Mouse (Mus musculus) midbrain, embryonic 15.5 days (tissue): Measurements from ENCODE around the gene Tmem17. TPM values are rescaled to one million over a fixed set of nuclear protein-coding genes. Genes with fewer than 3 reads are reported as not detected.
A peak's percentile ranks its signal among the peaks of the same experiment; 100 is the strongest.

Source experiments
- ATAC-seq: fragments of 200-750 bp; cut with Nextera tagmentation; replicated peaks from 2 replicates; pipeline ENCODE4 v1.8.0; 2017; ENCODE audit warnings: moderate TSS enrichment
- H3K27ac ChIP-seq: fragments of 300-500 bp; sonication (generic); 2 replicates; pipeline ENCODE4 v1.5.1; 2015; ENCODE audit warnings: mild to moderate bottlenecking, inconsistent platforms
- H3K27me3 ChIP-seq: fragments of 300-500 bp; sonication (generic); replicated peaks from 2 replicates; pipeline ENCODE4 v1.6.1; 2015; ENCODE audit warnings: inconsistent platforms
- H3K36me3 ChIP-seq: fragments of 300-500 bp; sonication (generic); replicated peaks from 2 replicates; pipeline ENCODE4 v1.6.1; 2015; ENCODE audit warnings: inconsistent platforms
- H3K4me1 ChIP-seq: fragments of 300-500 bp; sonication (generic); 2 replicates; pipeline ENCODE4 v1.6.1; 2015; ENCODE audit warnings: inconsistent platforms
- H3K4me2 ChIP-seq: fragments of 300-500 bp; sonication (generic); 2 replicates; pipeline ENCODE4 v1.6.1; 2015; ENCODE audit warnings: inconsistent platforms, mild to moderate bottlenecking, moderate library complexity
- H3K4me3 ChIP-seq: fragments of 300-500 bp; sonication (generic); 2 replicates; pipeline ENCODE4 v1.5.1; 2015; ENCODE audit warnings: mild to moderate bottlenecking, inconsistent platforms
- H3K9ac ChIP-seq: fragments of 300-500 bp; sonication (generic); 2 replicates; pipeline ENCODE4 v1.6.1; 2015; ENCODE audit warnings: mild to moderate bottlenecking, inconsistent platforms
- H3K9me3 ChIP-seq: fragments of 300-500 bp; sonication (generic); 2 replicates; pipeline ENCODE4 v1.6.1; 2016; ENCODE audit warnings: inconsistent platforms
- WGBS: fragments of 180-500 bp; shearing (Covaris S2); methylation state at CpG from one replicate; pipeline ENCODE4 v1.1.7; 2015; ENCODE audit warnings: mixed read lengths; 5-methylcytosine and 5-hydroxymethylcytosine counted together
- polyA plus RNA-seq: library from polyadenylated mRNA; unstranded; fragments of >200 nt; fragmentation: Nextera tagmentation; extraction: Ambion mirVana; gene quantifications from 2 replicates; pipeline ENCODE4 v1.2.1, GENCODE M21; 2015

Tmem17 gene
- 24.3 and 24.7 TPM in 2 replicates for polyA plus RNA-seq

DNA sequence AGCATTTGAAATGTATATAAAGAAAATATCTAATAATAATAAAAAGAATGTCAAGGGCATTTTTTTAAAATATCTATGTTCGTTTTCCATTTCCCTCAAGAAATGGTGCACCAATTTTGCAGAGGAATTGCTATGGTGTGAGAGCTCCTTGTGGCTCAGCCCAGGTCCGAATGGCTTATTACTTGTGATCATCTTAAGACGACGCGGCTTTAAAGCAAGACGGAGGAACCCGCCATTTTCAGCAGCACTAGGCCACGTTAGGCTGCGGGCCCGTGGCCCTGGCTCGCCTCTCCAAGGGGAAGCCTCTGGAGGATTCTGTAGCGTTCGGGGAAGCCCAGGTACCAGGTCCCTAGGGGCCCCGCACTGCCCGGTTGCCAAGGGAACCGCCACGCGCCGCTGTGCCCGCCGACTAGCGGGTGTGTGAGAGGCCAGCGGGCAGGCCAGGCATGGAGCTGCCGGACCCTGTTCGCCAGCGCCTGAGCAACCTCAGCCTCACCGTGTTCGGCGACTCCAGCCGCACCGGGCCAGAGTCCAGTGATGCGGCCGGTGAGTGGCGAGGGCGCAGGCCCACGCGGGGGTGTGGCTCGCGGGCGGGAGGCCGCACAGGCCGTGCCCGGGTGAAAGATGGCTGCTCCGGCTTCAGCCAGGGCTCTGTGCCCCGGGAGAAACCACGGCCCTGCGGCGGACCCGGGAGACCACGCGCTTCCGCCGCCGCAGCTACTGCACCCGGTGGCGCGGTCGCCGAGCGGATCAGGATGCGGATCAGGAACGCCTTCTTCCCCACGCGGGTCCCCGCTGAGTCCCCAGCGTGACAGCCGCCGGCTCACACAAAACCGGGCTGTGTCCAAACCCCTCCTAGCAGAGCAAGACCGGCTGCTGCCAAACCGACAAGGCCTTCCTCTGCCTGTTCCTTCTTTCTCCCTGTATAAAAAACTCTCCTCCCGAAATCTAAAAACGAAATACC, at the start of gene Tmem17:
TSS of gene Tmem17 (plus strand) at position 51 of the 964 bp plus-strand sequence.
- Histone ChIP-seq H3K27me3 (no peaks in the 10 kb centered on the region), H3K27ac (peak within 1 kb of the TSS; percentile 99), H3K36me3 (no peaks in the 10 kb centered on the region), H3K4me1 (no peaks in the 10 kb centered on the region), H3K9me3 (no peaks in the 10 kb centered on the region), H3K4me2 (peak within 1 kb of the TSS; percentile 79), H3K4me3 (peak within 1 kb of the TSS; percentile 75), H3K9ac (peak within 1 kb of the TSS; percentile 93)
- ATAC-seq: peak; percentile 96
- under 1% methylated on average over 72 of the region's 73 CpGs for WGBS

DNA sequence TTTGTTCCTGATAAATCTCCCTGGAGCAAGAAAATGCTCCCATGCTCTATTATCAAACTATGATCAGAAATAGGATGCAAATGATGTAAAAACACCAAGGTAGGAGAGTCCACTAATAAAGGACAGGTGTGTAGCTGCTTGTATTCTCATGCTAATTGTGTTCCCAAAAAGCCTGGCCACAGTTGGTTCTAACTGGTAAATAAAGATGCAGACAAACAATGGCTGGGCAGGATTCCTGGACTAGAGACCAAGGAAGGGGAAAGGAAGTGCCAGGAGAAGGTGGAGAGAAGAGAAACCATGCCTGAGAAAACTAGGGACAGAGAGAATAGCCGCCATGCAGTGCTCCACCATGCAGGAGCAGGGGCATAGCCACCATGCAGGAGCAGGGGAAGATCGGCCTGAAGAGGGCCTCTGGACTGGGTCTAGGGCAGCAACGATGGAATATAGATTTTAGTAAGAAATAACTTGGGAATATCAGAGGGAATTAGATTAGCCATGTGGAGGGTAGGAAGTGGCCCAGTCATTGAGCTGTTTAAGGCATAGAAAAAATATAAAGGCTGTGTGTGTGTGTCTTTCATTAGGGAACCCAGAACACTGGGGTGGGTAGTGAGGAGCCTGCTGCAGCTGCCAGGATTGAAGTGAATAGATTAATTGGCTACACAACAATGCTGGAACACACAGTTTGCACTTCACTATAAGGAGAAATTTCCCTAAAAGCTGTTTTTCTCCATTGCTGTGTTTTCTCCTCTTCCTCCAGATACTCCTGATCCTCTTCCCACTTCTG, 31.9 kb upstream of the Tmem17 start:
- Histone ChIP-seq H3K4me3 (no peak overlapping the region), H3K9ac (no peak overlapping the region), H3K27me3 (no peaks in the 10 kb centered on the region), H3K36me3 (no peaks in the 10 kb centered on the region), H3K9me3 (no peaks in the 10 kb centered on the region), H3K4me1 (no peaks in the 10 kb centered on the region), H3K4me2 (no peak overlapping the region), H3K27ac (no peak overlapping the region)
- WGBS: 60% methylated on average over 3 of the region's 3 CpGs
- no peak for ATAC-seq

DNA sequence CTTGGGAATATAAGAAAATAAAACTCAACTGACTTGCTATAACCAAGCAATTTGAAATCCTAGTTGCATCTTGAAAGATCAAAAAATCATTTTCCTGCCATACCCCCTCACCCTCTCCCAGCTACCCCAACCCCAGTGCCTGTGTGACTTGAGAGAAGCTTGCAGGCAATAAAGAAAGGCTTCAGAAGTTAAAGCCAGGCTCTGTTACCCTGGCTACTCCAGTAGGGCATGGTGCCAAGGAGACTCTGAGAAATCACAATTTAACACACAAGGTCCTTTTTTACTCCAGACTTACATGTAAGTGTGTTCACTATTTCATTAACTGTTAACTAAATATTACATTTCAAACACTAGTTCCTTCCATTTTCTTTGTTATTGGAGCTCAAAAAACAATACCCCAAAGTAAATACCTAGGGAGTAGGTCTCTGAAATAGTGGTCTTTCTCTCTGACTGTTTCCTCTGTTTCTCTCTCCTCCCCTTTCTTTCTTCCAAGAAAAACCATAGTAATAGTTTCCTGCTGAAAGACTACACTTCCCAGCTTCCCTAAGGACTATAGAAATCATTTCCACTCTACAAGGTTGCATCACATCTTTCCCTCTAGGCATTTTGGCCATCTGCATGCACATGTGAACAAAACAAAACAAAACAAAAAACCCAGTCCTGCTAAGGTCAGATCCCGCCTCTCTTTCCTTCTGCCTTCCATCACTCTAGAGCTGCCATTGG, 30.1 kb upstream of the Tmem17 start:
- H3K27me3 ChIP-seq: no peaks in the 10 kb centered on the region
- no peak overlapping the region for H3K9ac ChIP-seq
- H3K4me2 ChIP-seq: no peak overlapping the region
- no peaks in the 10 kb centered on the region for H3K4me1 ChIP-seq
- H3K4me3 ChIP-seq: no peak overlapping the region
- H3K27ac ChIP-seq: no peak overlapping the region
- ATAC-seq: no peak
- H3K9me3 ChIP-seq: no peaks in the 10 kb centered on the region
- 91% methylated on average over 1 of the region's 1 CpGs for WGBS
- no peaks in the 10 kb centered on the region for H3K36me3 ChIP-seq

DNA sequence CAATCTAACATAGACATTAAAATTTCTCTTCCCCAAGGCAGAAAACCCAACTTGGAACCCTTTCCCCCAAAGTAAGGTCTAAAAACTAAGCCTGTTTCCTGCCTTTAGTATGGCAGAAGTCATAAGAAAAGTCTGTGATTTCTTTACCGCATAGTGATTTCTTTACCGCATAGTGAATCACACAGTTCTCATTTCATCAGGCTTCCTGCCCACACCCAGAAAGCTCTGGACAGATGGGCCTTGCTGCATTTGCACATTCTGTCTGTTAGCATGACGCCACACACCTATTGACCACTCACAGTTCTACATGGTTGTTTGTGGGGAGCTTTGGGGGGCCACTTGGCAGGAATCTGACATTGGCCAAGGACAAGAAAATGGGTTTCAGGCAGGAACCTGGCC, 29.5 kb upstream of the Tmem17 start:
- Histone ChIP-seq H3K27me3 (no peaks in the 10 kb centered on the region), H3K9ac (no peak overlapping the region), H3K36me3 (no peaks in the 10 kb centered on the region), H3K4me3 (no peak overlapping the region), H3K4me1 (no peaks in the 10 kb centered on the region), H3K27ac (no peak overlapping the region), H3K4me2 (no peak overlapping the region), H3K9me3 (no peaks in the 10 kb centered on the region)
- ATAC-seq: no peak
- WGBS: 90% methylated on average over 3 of the region's 3 CpGs

DNA sequence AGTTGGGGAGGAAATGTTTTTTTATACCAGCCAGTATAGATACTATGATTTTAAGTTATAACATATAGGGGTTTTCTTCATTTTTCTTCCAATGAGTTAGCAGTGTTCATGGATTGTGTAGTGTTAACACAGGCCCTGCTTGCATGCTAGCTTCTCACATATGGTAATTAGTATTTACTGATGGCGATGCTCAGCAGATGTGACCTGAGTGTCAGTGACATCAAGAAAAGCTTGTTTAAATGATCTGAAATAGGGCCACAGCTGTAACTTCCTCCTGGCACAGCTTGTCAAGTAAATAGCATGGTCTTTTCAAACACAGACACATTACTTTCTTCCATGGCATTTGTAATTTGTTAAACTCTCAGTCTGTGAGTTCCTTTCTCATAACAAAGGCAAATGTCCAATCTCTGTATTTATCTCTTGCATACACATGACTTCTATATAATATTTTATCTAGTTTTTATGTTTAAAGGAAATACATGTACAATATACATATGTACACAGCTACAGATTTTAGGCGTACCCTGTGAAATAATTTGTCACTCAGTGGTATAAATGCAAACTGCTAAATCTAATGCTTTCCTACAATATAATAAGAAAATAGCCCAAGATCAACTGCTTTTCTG, 18.1 kb upstream of the Tmem17 start:
- H3K36me3 ChIP-seq: no peaks in the 10 kb centered on the region
- H3K4me2 ChIP-seq: no peak overlapping the region
- no peak for ATAC-seq
- H3K4me3 ChIP-seq: no peak overlapping the region
- no peak overlapping the region for H3K27ac ChIP-seq
- WGBS: 64% methylated on average over 2 of the region's 2 CpGs
- H3K9ac ChIP-seq: no peak overlapping the region
- H3K9me3 ChIP-seq: no peaks in the 10 kb centered on the region
- no peaks in the 10 kb centered on the region for H3K27me3 ChIP-seq
- no peaks in the 10 kb centered on the region for H3K4me1 ChIP-seq

DNA sequence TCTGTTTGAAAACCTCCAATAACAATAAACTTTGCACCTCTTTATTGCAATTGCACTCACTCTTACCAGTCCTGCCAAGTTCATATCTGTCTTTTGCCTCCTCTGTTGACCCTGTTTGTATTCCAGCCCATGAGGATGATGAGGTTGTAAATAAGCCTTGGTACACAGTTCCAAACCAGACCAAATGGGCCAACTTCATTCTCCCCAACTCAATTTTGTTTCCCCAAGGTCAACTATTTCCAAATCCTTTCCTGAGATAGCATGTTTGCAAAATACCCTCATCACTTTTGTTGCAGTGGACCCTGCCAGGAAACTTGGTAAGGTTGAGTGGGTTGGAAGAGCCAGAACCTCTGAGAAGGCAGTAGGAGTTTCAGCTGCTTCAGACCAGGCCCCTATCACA, 16.9 kb upstream of the Tmem17 start:
- Histone ChIP-seq H3K27ac (no peak overlapping the region), H3K4me1 (peaks cover 4% of the 10 kb centered on the region; the same call in 1 of the 2 replicates), H3K4me2 (no peak overlapping the region), H3K9me3 (no peaks in the 10 kb centered on the region), H3K27me3 (no peaks in the 10 kb centered on the region), H3K36me3 (no peaks in the 10 kb centered on the region), H3K9ac (no peak overlapping the region), H3K4me3 (no peak overlapping the region)
- no peak for ATAC-seq

DNA sequence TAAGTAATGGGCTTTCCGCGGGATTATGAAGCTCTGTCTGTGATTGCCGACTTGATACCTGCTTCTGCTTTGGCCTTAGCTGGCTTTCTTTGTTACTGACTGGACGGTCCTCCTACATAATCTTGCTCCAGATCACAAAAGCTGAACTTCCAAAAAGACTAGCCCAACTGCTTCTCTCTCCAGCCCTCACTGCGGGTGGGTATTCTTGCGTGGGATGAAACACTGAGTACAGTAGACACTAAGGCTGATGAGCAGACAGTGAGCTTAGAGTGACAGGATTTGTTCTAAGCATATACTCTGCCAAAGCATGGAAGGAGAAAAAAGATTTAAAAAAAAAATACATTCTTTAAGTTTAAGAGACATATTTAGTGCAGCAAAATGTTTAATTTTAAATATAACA, 12.5 kb upstream of the Tmem17 start:
- H3K36me3 ChIP-seq: no peaks in the 10 kb centered on the region
- no peak overlapping the region for H3K9ac ChIP-seq
- no peak overlapping the region for H3K4me3 ChIP-seq
- 43% methylated on average over 6 of the region's 6 CpGs for WGBS
- 0 out of 2 replicates have a peak, but pooled peaks have one; percentile 6 for ATAC-seq
- H3K27me3 ChIP-seq: no peaks in the 10 kb centered on the region
- no peak overlapping the region for H3K27ac ChIP-seq
- no peak overlapping the region for H3K4me2 ChIP-seq
- H3K4me1 ChIP-seq: peaks cover 4% of the 10 kb centered on the region; the same call in 1 of the 2 replicates
- H3K9me3 ChIP-seq: no peaks in the 10 kb centered on the region

DNA sequence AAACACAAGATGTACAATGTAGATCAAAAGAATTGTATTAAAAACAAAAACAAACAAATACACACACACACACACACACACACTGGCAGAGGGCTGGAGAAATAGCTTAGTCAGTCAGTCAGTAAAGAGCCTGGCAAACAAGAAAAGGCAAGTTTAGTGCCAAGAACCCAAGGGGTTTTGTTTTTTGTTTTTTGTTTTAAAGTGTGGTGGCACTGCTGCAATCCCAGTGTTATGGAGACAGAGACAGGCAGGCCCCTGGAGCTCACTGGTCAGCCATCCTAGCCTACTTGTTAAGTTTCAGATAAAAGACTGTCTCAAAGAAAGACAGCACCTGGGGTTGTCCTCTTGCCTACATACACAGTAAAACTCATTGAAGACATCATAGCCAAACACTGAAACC, 12.0 kb upstream of the Tmem17 start:
- H3K9me3 ChIP-seq: no peaks in the 10 kb centered on the region
- H3K27ac ChIP-seq: no peak overlapping the region
- H3K4me3 ChIP-seq: no peak overlapping the region
- no peaks in the 10 kb centered on the region for H3K36me3 ChIP-seq
- no peaks in the 10 kb centered on the region for H3K27me3 ChIP-seq
- H3K4me2 ChIP-seq: no peak overlapping the region
- no peak overlapping the region for H3K9ac ChIP-seq
- ATAC-seq: no peak
- peaks cover 4% of the 10 kb centered on the region; the same call in 1 of the 2 replicates for H3K4me1 ChIP-seq

DNA sequence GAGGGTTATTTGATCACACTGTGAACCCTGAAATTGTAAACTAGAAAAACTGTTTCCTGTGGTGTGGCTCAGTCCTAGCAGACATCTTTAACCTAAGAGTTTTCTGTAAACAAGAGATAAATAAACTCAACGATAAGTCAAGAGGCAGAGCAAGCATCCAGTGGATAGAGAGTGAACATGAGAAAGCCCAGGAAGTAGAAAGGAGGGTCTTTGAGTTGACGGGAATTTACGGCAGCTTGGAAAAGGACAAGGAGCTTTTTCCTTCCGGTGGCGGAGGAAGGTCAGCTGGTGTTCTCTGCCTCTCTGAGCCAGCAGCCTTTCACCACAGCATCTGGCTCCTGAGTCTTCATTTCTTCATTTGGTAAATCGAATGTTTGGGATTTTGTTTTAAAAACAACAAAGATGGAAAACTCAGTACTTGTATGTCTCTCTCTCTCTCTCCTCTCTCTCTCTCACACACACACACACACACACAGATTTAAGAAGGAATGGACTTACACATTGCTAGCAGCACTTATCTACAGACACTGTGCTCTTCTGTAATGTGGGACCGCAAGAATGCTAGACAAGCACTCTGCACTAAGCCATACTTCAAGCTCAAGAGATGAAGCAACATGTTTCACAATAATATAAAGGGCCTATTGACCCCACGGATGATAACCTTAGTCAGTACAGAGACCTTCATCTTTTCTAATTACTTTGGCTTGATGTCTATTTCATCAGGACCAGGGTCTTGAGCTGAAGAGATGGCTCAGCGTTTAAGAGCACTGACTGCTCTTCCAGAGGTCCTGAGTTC, 10.9 kb upstream of the Tmem17 start:
- 84% methylated on average over 9 of the region's 9 CpGs for WGBS
- H3K9ac ChIP-seq: no peak overlapping the region
- no peak overlapping the region for H3K4me3 ChIP-seq

DNA sequence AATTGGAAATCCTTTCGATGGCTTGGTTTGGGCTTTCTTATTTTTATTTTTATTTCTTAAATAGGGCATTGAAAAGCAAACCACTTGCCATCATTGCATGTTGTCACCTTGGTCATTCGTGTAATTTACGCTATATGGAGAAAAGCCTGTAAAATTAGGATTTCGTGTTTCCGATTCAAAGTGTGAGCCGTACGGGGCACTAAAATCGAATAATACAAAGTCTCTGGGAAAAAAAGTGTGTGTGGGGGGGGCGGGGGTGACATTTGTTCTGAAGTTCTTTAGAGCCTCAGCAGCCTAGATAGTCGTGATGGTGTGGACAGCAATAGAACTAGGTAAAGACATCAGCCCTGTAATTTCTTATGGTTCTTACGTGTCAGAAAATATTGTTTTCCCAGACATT, 1.2 kb downstream of the Tmem17 start:
- ATAC-seq: peak; percentile 14; the same call in 1 of the 2 replicates
- H3K27ac ChIP-seq: peak overlapping the region; percentile 99
- H3K4me2 ChIP-seq: peak overlapping the region; percentile 79
- peak overlapping the region; percentile 93 for H3K9ac ChIP-seq
- 21% methylated on average over 11 of the region's 11 CpGs for WGBS
- no peaks in the 10 kb centered on the region for H3K27me3 ChIP-seq
- H3K4me1 ChIP-seq: no peaks in the 10 kb centered on the region
- H3K4me3 ChIP-seq: peak overlapping the region; percentile 75
- no peaks in the 10 kb centered on the region for H3K36me3 ChIP-seq
- H3K9me3 ChIP-seq: no peaks in the 10 kb centered on the region

More for the DNA sequence above, 10.9 kb upstream of the Tmem17 start:
- no peak overlapping the region for H3K4me2 ChIP-seq
- H3K27ac ChIP-seq: no peak overlapping the region
- H3K27me3 ChIP-seq: no peaks in the 10 kb centered on the region
- no peaks in the 10 kb centered on the region for H3K36me3 ChIP-seq
- H3K9me3 ChIP-seq: no peaks in the 10 kb centered on the region
- no peak for ATAC-seq
- peaks cover 4% of the 10 kb centered on the region; the same call in 1 of the 2 replicates for H3K4me1 ChIP-seq

DNA sequence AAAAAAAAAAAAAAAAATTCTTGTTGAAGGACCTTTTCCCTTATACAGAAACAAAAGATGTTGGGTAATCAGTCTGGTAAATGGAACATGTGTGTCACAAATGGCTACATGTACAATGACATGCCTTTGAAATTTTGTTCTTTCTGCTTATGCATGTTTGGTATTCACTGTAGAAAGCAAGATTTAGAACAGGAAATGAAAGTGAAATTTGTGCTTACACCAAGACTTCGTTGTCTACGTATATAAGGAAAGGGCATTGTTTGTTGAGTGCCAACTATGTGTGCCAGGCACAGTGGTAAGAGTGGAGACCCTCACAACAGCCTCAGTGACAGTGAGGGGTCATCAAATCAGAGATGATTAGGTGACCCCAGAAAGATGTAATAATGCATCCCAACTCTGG, 3.2 kb downstream of the Tmem17 start:
- no peak overlapping the region for H3K4me2 ChIP-seq
- no peak overlapping the region for H3K9ac ChIP-seq
- H3K36me3 ChIP-seq: peaks cover 17% of the 10 kb centered on the region
- ATAC-seq: no peak
- H3K27ac ChIP-seq: no peak overlapping the region
- H3K4me1 ChIP-seq: no peaks in the 10 kb centered on the region
- no peak overlapping the region for H3K4me3 ChIP-seq
- H3K9me3 ChIP-seq: no peaks in the 10 kb centered on the region
- H3K27me3 ChIP-seq: no peaks in the 10 kb centered on the region
- WGBS: 95% methylated on average over 2 of the region's 2 CpGs
